In genomic region chr8:109962896-109963295, GRCm38 (mm10) we compare ENCODE assay signal across 34 mouse cellular contexts. TPM values are rescaled to one million over a fixed set of nuclear protein-coding genes. Genes with fewer than 3 reads are reported as not detected.
"Had no signal": no experiment of that assay in that cellular context is flagged by ENCODE, and none has a peak within 500 bp of the region (broad histone marks: within the 10 kb centered on the region; RNA-seq: fewer than 3 reads in every experiment).

No protein-coding gene starts in this region.

- DNase-seq: cerebellum, adult 8-10 months; cerebellum, adult 9-10 months; cerebellum, adult 9-11 months; cerebellum, postnatal 10 days; cerebellum, postnatal 14 days; cerebellum, postnatal 25 days; cerebellum, postnatal 36 days; embryo, embryonic 11 days; forebrain, postnatal 0 days; gastrocnemius, adult 2 months; gastrocnemius, postnatal 10 days; gastrocnemius, postnatal 14 days; gastrocnemius, postnatal 25 days; gastrocnemius, postnatal 36 days; heart, adult 18-20 months; heart, adult 2 months had no signal

- H3K4me3 ChIP-seq: erythroblast, embryonic 14.5 days; heart, adult 2 months had no signal

- H3K9me3 ChIP-seq: embryonic facial prominence, embryonic 10.5 days; embryonic facial prominence, embryonic 12.5 days; embryonic facial prominence, embryonic 13.5 days; embryonic facial prominence, embryonic 15.5 days; forebrain, embryonic 10.5 days; forebrain, embryonic 12.5 days; forebrain, embryonic 13.5 days; forebrain, embryonic 15.5 days had no signal

- H3K36me3 ChIP-seq: embryonic facial prominence, embryonic 10.5 days; embryonic facial prominence, embryonic 12.5 days; embryonic facial prominence, embryonic 13.5 days; embryonic facial prominence, embryonic 15.5 days; forebrain, embryonic 10.5 days; forebrain, embryonic 12.5 days; forebrain, embryonic 15.5 days had no signal

- ATAC-seq: forebrain, embryonic 16.5 days had no signal

- H3K9ac ChIP-seq: embryonic facial prominence, embryonic 12.5 days; embryonic facial prominence, embryonic 13.5 days; embryonic facial prominence, embryonic 15.5 days; forebrain, embryonic 12.5 days; forebrain, embryonic 13.5 days; forebrain, embryonic 15.5 days; forebrain, postnatal 0 days had no signal

- H3K27ac ChIP-seq: embryonic facial prominence, embryonic 10.5 days; embryonic facial prominence, embryonic 12.5 days; embryonic facial prominence, embryonic 13.5 days; embryonic facial prominence, embryonic 15.5 days; forebrain, embryonic 10.5 days; forebrain, embryonic 12.5 days; forebrain, embryonic 13.5 days; forebrain, embryonic 15.5 days; gastrocnemius, adult 2 months; heart, adult 2 months had no signal

RNA-seq across cellular contexts. Expression of gene Marveld3, which starts 0.9 kb away (rescaled TPM):
- total RNA-seq: common myeloid progenitor, adult 5-6 weeks; gastrocnemius, adult 18-20 months; gastrocnemius, adult 2 months; gastrocnemius, adult 8-10 months; gastrocnemius, postnatal 25 days; gastrocnemius, postnatal 36 days; granulocyte monocyte progenitor cell, adult 5-6 weeks had no signal
- polyA plus RNA-seq: erythroblast, embryonic 14.5 days had no signal

RNA-seq across cellular contexts. Expression of gene Tat, which starts 27.3 kb away (rescaled TPM):
- total RNA-seq: common myeloid progenitor, adult 5-6 weeks; forebrain, postnatal 0 days; gastrocnemius, adult 2 months; gastrocnemius, postnatal 10 days; gastrocnemius, postnatal 14 days; gastrocnemius, postnatal 25 days; gastrocnemius, postnatal 36 days; granulocyte monocyte progenitor cell, adult 5-6 weeks had no signal
- polyA plus RNA-seq: cortical plate, adult 2 months; embryonic facial prominence, embryonic 10.5 days; embryonic facial prominence, embryonic 11.5 days; embryonic facial prominence, embryonic 12.5 days; embryonic facial prominence, embryonic 13.5 days; erythroblast, embryonic 14.5 days; forebrain, embryonic 10.5 days; forebrain, embryonic 11.5 days; forebrain, embryonic 12.5 days; forebrain, embryonic 13.5 days; forebrain, embryonic 14.5 days; forebrain, embryonic 15.5 days; forebrain, embryonic 16.5 days; forebrain, postnatal 0 days had no signal
